Mouse (Mus musculus): ENCODE measurements around the gene Gm15293. TPM values are rescaled to one million over a fixed set of nuclear protein-coding genes. Genes with fewer than 3 reads are reported as not detected.
"Not testable (repeated sequence)": the region's sequence is repeated elsewhere in the genome, so short reads cannot be mapped to it uniquely, and the experiment has no call there.

Gene Gm15293
- polyA plus RNA-seq (2012; rRNA removed), result not detected in 2 replicates

GRCm38 (mm10) chr8:21201261-21201660 is at the start of gene Gm15293:
Gene Gm15293, plus strand, starts transcription at chr8:21201561.
- DNase-seq (ENCODE audit: low spot score), result not testable (repeated sequence)

GRCm38 (mm10) chr8:21161977-21162376 is 39.4 kb upstream of the Gm15293 start, which contains the start of gene Defa22:
Gene Defa22, plus strand, starts transcription at chr8:21162277.
- not testable (repeated sequence) for DNase-seq (ENCODE audit: low spot score)

GRCm38 (mm10) chr8:21191314-21191713 is 10.0 kb upstream of the Gm15293 start, which contains the start of gene Defa31:
Gene Defa31, plus strand, starts transcription at chr8:21191614.
- not testable (repeated sequence) for DNase-seq (ENCODE audit: low spot score)

Other genes with a start within 250 kb of the Gm15293 start
- gene Defa21, start 176.0 kb upstream of the Gm15293 start, polyA plus RNA-seq (2012; rRNA removed), result not detected in 2 replicates
- not detected in 2 replicates for gene Defa23, start 146.5 kb upstream of the Gm15293 start, polyA plus RNA-seq (2012; rRNA removed)
- gene Defa35, start 136.5 kb upstream of the Gm15293 start, polyA plus RNA-seq (2012; rRNA removed), result 0.25 TPM in 1 of 2 replicates, not detected in the other
- gene Defa25, start 117.1 kb upstream of the Gm15293 start, polyA plus RNA-seq (2012; rRNA removed), result not detected in 2 replicates
- gene Gm14851, start 105.5 kb upstream of the Gm15293 start, polyA plus RNA-seq (2012; rRNA removed), result not detected in 2 replicates
- gene Defa30, start 66.9 kb upstream of the Gm15293 start, polyA plus RNA-seq (2012; rRNA removed), result not detected in 2 replicates
- not detected in 2 replicates for gene Defa22, start 39.3 kb upstream of the Gm15293 start, polyA plus RNA-seq (2012; rRNA removed)
- gene Defa31, start 9.9 kb upstream of the Gm15293 start, polyA plus RNA-seq (2012; rRNA removed), result not detected in 2 replicates
- gene Gm15292, start 48.2 kb downstream of the Gm15293 start, polyA plus RNA-seq (2012; rRNA removed), result not detected in 2 replicates
- not detected in 2 replicates for gene Defa27, start 114.0 kb downstream of the Gm15293 start, polyA plus RNA-seq (2012; rRNA removed)
- gene Defa29, start 125.5 kb downstream of the Gm15293 start, polyA plus RNA-seq (2012; rRNA removed), result not detected in 2 replicates
- not detected in 2 replicates for gene Defa2, start 177.0 kb downstream of the Gm15293 start, polyA plus RNA-seq (2012; rRNA removed)
- not detected in 2 replicates for gene Defa33, start 190.2 kb downstream of the Gm15293 start, polyA plus RNA-seq (2012; rRNA removed)
- gene Defa36, start 225.8 kb downstream of the Gm15293 start, polyA plus RNA-seq (2012; rRNA removed), result not detected in 2 replicates